21 mouse cellular contexts compared by ENCODE assay signal in the genomic region with DNA sequence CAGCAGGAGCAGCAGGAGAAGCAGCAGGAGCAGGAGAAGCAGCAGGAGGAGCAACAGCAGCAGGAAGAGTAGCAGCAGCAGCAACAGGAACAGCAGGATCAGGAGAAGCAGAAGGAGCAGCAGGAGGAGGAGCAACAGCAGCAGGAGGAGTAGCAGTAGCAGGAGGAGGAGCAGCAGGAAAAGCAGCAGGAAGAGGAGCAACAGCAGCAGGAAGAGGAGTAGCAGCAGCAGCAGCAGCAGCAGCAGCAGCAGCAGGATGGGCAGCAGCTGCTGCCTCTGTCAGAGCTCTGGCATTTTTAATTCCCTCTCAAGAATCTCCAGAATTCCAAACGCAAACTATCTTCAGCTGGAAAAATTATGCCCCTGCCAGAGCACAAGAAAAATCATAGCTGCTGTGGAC.
DNase-seq lines count a peak whose midpoint lies in the region; ATAC-seq and TF ChIP-seq lines count a peak whose summit lies in the region.
"Had no signal": no experiment of that assay in that cellular context is flagged by ENCODE, and none has a peak within 500 bp of the region (broad histone marks: within the 10 kb centered on the region; RNA-seq: fewer than 3 reads in every experiment).

No protein-coding gene starts in this region.

- peak overlapping the region; percentile 25; the same call in 1 of the 2 replicates for H3K9ac ChIP-seq in forebrain, embryonic 12.5 days
- H3K9ac ChIP-seq in forebrain, embryonic 11.5 days (ENCODE audit: low read length) = no peak overlapping the region
- H3K9ac ChIP-seq in lung, embryonic 14.5 days = no peak overlapping the region
- no peak overlapping the region for H3K9ac ChIP-seq in limb, embryonic 12.5 days (replicated peaks)
- H3K9ac ChIP-seq: embryonic facial prominence, embryonic 12.5 days; heart, embryonic 15.5 days; intestine, embryonic 15.5 days; liver, embryonic 14.5 days; midbrain, embryonic 12.5 days had no signal

- H3K9me3 ChIP-seq in forebrain, embryonic 12.5 days = no peaks in the 10 kb centered on the region
- H3K9me3 ChIP-seq in forebrain, embryonic 11.5 days (ENCODE audit: control insufficient read depth, low read length) = no peaks in the 10 kb centered on the region
- H3K9me3 ChIP-seq in lung, embryonic 14.5 days (ENCODE audit: low read depth, low read length) = no peaks in the 10 kb centered on the region
- H3K9me3 ChIP-seq in limb, embryonic 12.5 days = no peaks in the 10 kb centered on the region
- H3K9me3 ChIP-seq: embryonic facial prominence, embryonic 12.5 days; heart, embryonic 15.5 days; intestine, embryonic 15.5 days; midbrain, embryonic 12.5 days had no signal

- H3K4me3 ChIP-seq in forebrain, embryonic 12.5 days (replicated peaks) = no peak overlapping the region
- no peak overlapping the region for H3K4me3 ChIP-seq in forebrain, embryonic 11.5 days (ENCODE audit: low read depth, low read length)
- H3K4me3 ChIP-seq in lung, embryonic 14.5 days (ENCODE audit: low read depth, low read length) = no peak overlapping the region
- no peak overlapping the region for H3K4me3 ChIP-seq in limb, embryonic 12.5 days (replicated peaks)
- H3K4me3 ChIP-seq: embryonic facial prominence, embryonic 12.5 days; heart, embryonic 15.5 days; intestine, embryonic 15.5 days; midbrain, embryonic 12.5 days had no signal

- DNase-seq in forebrain, embryonic 11.5 days (ENCODE audit: low spot score) = no peak
- DNase-seq in lung, embryonic 14.5 days = peak; percentile 27
- DNase-seq in lung, postnatal 25 days (ENCODE audit: low spot score) = no peak
- peak; percentile 5 for DNase-seq in 3T3-L1 (ENCODE audit: low read depth, low spot score)
- DNase-seq in adrenal gland, postnatal 10 days = no peak
- DNase-seq: cerebellum, adult 11-12 months; cerebellum, postnatal 14 days; heart, postnatal 4 days; kidney, adult 9 months; thymus, adult 2 months; thymus, postnatal 4 days had no signal

- no peak overlapping the region for H3K27ac ChIP-seq in forebrain, embryonic 12.5 days
- H3K27ac ChIP-seq in forebrain, embryonic 11.5 days (ENCODE audit: low read depth, low read length) = no peak overlapping the region
- H3K27ac ChIP-seq in lung, embryonic 14.5 days (ENCODE audit: low read depth) = no peak overlapping the region
- H3K27ac ChIP-seq in limb, embryonic 12.5 days = peak overlapping the region; percentile 45; the same call in 1 of the 2 replicates
- H3K27ac ChIP-seq: embryonic facial prominence, embryonic 12.5 days; heart, embryonic 15.5 days; intestine, embryonic 15.5 days; liver, embryonic 14.5 days; macrophage; midbrain, embryonic 12.5 days had no signal

- 83% methylated on average over 1 of the region's 1 CpGs for WGBS in forebrain, embryonic 12.5 days
- 81% methylated on average over 1 of the region's 1 CpGs for WGBS in forebrain, embryonic 11.5 days
- WGBS in lung, embryonic 14.5 days = 42% methylated on average over 1 of the region's 1 CpGs
- WGBS in limb, embryonic 12.5 days = 64% methylated on average over 1 of the region's 1 CpGs

- H3K27me3 ChIP-seq in forebrain, embryonic 12.5 days = peaks cover 7% of the 10 kb centered on the region; the same call in 1 of the 2 replicates
- H3K27me3 ChIP-seq in forebrain, embryonic 11.5 days (ENCODE audit: control insufficient read depth, insufficient read depth, low read length) = no peaks in the 10 kb centered on the region
- H3K27me3 ChIP-seq in lung, embryonic 14.5 days (ENCODE audit: insufficient read depth, low read length) = no peaks in the 10 kb centered on the region
- H3K27me3 ChIP-seq in limb, embryonic 12.5 days = no peaks in the 10 kb centered on the region
- H3K27me3 ChIP-seq: embryonic facial prominence, embryonic 12.5 days; heart, embryonic 15.5 days; intestine, embryonic 15.5 days; Patski had no signal

- no peak for ATAC-seq in forebrain, embryonic 12.5 days (ENCODE audit: low FRiP score)
- ATAC-seq in forebrain, embryonic 11.5 days (replicated peaks; ENCODE audit: low FRiP score) = no peak
- no peak for ATAC-seq in lung, embryonic 14.5 days (ENCODE audit: insufficient read depth)
- no peak for ATAC-seq in limb, embryonic 12.5 days (ENCODE audit: insufficient number of reproducible peaks, insufficient read depth, low FRiP score, low TSS enrichment, low read depth)
- ATAC-seq: hindbrain, embryonic 16.5 days; intestine, embryonic 15.5 days; Patski had no signal

- TF ChIP-seq CTCF in lung, embryonic 14.5 days (IDR thresholded peaks at IDR 0.05; ENCODE audit: low read depth) = no peak

- no peak overlapping the region for H3K4me2 ChIP-seq in forebrain, embryonic 12.5 days
- no peak overlapping the region for H3K4me2 ChIP-seq in forebrain, embryonic 11.5 days (ENCODE audit: low read depth, low read length, severe bottlenecking)
- H3K4me2 ChIP-seq in lung, embryonic 14.5 days = no peak overlapping the region
- no peak overlapping the region for H3K4me2 ChIP-seq in limb, embryonic 12.5 days
- H3K4me2 ChIP-seq: embryonic facial prominence, embryonic 12.5 days; heart, embryonic 15.5 days; intestine, embryonic 15.5 days; midbrain, embryonic 12.5 days had no signal

- peaks cover 16% of the 10 kb centered on the region for H3K4me1 ChIP-seq in forebrain, embryonic 12.5 days
- H3K4me1 ChIP-seq in forebrain, embryonic 11.5 days (replicated peaks; ENCODE audit: control insufficient read depth, insufficient read depth, low read length) = peaks cover 5% of the 10 kb centered on the region; the same call in 1 of the 2 replicates
- H3K4me1 ChIP-seq in lung, embryonic 14.5 days (ENCODE audit: insufficient read depth) = no peaks in the 10 kb centered on the region
- H3K4me1 ChIP-seq in limb, embryonic 12.5 days (replicated peaks) = peaks cover 13% of the 10 kb centered on the region
- H3K4me1 ChIP-seq: heart, embryonic 15.5 days; intestine, embryonic 15.5 days had no signal

- H3K36me3 ChIP-seq in forebrain, embryonic 12.5 days (replicated peaks) = no peaks in the 10 kb centered on the region
- no peaks in the 10 kb centered on the region for H3K36me3 ChIP-seq in forebrain, embryonic 11.5 days (ENCODE audit: control insufficient read depth, insufficient read depth, low read length)
- no peaks in the 10 kb centered on the region for H3K36me3 ChIP-seq in lung, embryonic 14.5 days (ENCODE audit: insufficient read depth)
- no peaks in the 10 kb centered on the region for H3K36me3 ChIP-seq in limb, embryonic 12.5 days
- H3K36me3 ChIP-seq: embryonic facial prominence, embryonic 12.5 days; heart, embryonic 15.5 days; intestine, embryonic 15.5 days; midbrain, embryonic 12.5 days had no signal

Comparison
In these comparisons a context has a peak if more than half of its experiments do, and no peak if none do; other contexts are left out.
1. DNase-seq: peak in lung, embryonic 14.5 days (single experiment) and 3T3-L1 (single experiment); none in forebrain, embryonic 11.5 days (single experiment), lung, postnatal 25 days (single experiment) and adrenal gland, postnatal 10 days (single experiment).